Mouse (Mus musculus): ENCODE data around the gene Gm45140. TPM values are rescaled to one million over a fixed set of nuclear protein-coding genes. Genes with fewer than 3 reads are reported as not detected.

Gene Gm45140
- polyA plus RNA-seq, 1 experiment from 2014 or later, result 5.4 TPM

DNA sequence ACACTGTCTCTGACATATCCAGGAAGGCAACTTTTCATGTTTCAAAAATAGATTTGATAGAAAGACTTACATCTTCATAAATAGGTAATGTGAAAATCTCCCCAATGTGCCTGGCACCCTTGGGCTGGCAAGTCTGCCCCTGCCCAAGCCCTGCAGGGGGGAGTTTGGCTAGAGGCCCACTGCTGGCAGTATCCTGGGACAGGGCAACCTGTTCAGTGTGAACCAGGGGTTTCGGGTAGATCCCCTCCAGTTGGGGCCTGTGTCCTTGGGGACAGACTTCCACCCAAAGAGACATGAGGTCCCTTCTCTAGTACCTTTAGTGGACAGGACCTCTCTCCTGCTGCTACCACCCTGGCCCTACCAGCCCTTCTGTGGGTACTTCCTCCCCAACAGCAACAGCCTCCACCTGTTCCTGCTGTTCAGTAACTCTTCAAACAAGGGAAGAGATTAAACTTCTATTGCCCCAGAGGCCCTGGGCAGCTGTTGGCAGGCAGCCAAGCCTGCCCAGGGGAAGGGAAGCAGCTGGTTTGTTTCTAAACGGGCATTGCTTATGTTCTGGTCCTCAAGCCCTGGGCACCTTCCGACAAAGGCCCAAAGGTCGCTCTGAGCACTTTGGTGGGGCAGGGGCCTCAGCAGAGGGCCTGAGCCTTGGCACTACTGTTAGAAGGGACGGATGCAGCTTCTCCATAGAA lies 46.6 kb downstream of the Gm45140 start:
- peaks cover 14% of the 10 kb centered on the region for H3K36me3 ChIP-seq (ENCODE audit: control insufficient read depth, insufficient read depth, low read length)
- H3K4me3 ChIP-seq (ENCODE audit: low read length), result no peak overlapping the region
- ATAC-seq (ENCODE audit: low FRiP score, low TSS enrichment), result 0 out of 2 replicates have a peak, but pooled peaks have one; percentile 42
- no peak overlapping the region for H3K9ac ChIP-seq (ENCODE audit: low read depth, low read length)
- WGBS, result 32% methylated on average over 5 of the region's 5 CpGs
- no peak overlapping the region for H3K4me2 ChIP-seq (replicated peaks; ENCODE audit: low read depth, low read length)
- H3K4me1 ChIP-seq (ENCODE audit: control insufficient read depth, insufficient read depth, low read length), result peaks cover 6% of the 10 kb centered on the region; the same call in 1 of the 2 replicates
- H3K27ac ChIP-seq (ENCODE audit: low read depth, low read length), result peak overlapping the region; percentile 17; the same call in 1 of the 2 replicates
- H3K27me3 ChIP-seq (ENCODE audit: control insufficient read depth, insufficient read depth, low read length), result no peaks in the 10 kb centered on the region
- no peaks in the 10 kb centered on the region for H3K9me3 ChIP-seq (ENCODE audit: control insufficient read depth, low read length)

DNA sequence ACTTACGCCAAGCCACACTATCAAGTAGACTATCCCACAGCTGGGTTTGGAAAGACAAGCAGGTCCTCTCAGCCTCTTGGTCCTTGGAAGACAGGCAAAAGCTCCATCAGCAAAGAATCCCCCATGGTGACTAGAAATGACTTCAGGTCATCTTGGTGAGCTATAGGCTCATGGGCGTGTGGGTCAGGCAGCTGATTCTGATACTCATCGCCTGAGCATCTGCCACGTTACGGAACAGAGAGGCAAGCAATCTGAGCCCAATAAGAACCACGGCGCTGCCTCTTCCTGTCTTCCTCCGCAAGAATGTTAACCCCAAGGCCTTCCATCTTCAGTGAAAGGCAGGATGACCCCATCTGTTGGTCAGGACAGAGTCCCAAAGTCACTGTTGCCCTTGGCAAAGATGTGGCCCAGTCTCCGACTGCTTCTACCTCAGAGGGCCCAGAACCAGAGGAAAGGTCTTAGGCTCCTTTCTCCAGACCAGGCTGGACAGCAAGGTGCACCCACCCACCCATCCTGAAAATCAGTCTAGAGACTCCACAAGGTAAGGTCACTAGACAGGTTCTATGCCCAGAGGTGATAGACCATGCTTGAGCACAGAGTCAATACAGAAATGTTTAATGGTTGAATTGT lies 47.2 kb downstream of the Gm45140 start:
- Histone ChIP-seq H3K36me3 (ENCODE audit: control insufficient read depth, insufficient read depth, low read length) (peaks cover 14% of the 10 kb centered on the region), H3K9me3 (ENCODE audit: control insufficient read depth, low read length) (no peaks in the 10 kb centered on the region), H3K9ac (ENCODE audit: low read depth, low read length) (no peak overlapping the region), H3K27me3 (ENCODE audit: control insufficient read depth, insufficient read depth, low read length) (no peaks in the 10 kb centered on the region), H3K4me1 (ENCODE audit: control insufficient read depth, insufficient read depth, low read length) (peaks cover 6% of the 10 kb centered on the region; the same call in 1 of the 2 replicates), H3K4me3 (ENCODE audit: low read length) (no peak overlapping the region), H3K27ac (ENCODE audit: low read depth, low read length) (no peak overlapping the region; the same call in 1 of the 2 replicates), H3K4me2 (replicated peaks; ENCODE audit: low read depth, low read length) (no peak overlapping the region)
- ATAC-seq (ENCODE audit: low FRiP score, low TSS enrichment), result no peak
- WGBS, result 91% methylated on average over 9 of the region's 9 CpGs

DNA sequence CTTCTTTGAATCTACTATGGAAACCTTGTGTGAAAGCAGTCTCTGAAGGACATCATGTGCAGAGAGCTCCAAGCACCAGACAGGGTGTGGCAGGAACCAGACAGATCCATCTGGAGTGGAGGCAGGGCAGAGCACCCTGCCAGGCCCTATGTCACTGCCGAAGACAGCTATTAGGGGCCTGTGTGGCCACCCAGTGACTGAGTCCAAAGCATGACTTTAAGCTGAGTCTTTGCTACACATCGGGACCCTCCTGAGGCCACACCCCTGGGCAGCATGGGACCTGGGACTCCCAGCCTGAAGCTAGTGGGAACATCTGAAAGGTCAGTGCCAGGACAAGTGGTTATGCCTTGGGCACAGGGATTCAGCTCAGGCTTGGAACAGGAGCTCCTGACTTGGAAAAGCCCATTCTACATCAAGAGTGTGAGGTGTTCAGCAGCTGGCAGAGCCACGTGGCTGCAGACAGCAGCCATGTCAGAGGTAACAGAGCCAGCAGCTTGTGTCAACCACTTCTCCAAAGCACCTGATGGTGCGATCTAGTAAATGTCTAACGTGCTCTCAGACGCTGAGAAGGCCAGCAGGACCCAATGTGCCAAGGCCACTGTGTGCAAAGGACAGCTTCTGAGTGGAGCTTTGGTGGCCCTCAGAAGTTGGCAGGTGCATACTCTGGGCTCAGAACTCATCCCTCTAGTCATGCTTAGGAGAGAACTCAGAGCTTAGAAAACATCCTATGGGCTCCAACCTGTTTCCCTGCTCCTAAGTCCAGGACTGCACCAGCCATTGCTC lies 48.3 kb downstream of the Gm45140 start:
- Histone ChIP-seq H3K4me3 (ENCODE audit: low read length) (no peak overlapping the region), H3K9me3 (ENCODE audit: control insufficient read depth, low read length) (no peaks in the 10 kb centered on the region), H3K27me3 (ENCODE audit: control insufficient read depth, insufficient read depth, low read length) (no peaks in the 10 kb centered on the region), H3K36me3 (ENCODE audit: control insufficient read depth, insufficient read depth, low read length) (peaks cover 9% of the 10 kb centered on the region), H3K9ac (ENCODE audit: low read depth, low read length) (no peak overlapping the region), H3K4me2 (replicated peaks; ENCODE audit: low read depth, low read length) (no peak overlapping the region), H3K27ac (ENCODE audit: low read depth, low read length) (no peak overlapping the region), H3K4me1 (ENCODE audit: control insufficient read depth, insufficient read depth, low read length) (peaks cover 6% of the 10 kb centered on the region; the same call in 1 of the 2 replicates)
- WGBS, result 82% methylated on average over 6 of the region's 6 CpGs
- ATAC-seq (ENCODE audit: low FRiP score, low TSS enrichment), result no peak

DNA sequence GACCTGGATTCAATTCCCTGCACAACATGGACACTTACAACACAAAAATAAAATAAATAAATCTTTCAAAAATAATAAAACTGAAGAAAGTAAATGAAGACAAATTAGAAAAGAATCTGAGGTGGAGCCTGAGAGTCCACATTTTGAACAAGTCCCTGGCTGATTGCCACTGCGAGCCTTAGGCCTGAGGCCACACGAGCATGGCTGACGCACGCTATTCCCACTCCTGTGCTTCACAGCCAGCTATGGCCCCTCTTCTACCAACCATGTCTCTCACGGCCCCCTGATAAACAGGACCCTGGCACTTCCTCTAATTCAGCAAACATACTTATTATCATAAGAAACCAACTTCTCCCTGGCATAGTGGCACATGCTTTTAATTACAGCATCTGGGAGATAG lies 49.0 kb downstream of the Gm45140 start:
- Histone ChIP-seq H3K36me3 (ENCODE audit: control insufficient read depth, insufficient read depth, low read length) (peaks cover 3% of the 10 kb centered on the region; the same call in 1 of the 2 replicates), H3K9me3 (ENCODE audit: control insufficient read depth, low read length) (no peaks in the 10 kb centered on the region), H3K4me2 (replicated peaks; ENCODE audit: low read depth, low read length) (no peak overlapping the region), H3K27me3 (ENCODE audit: control insufficient read depth, insufficient read depth, low read length) (no peaks in the 10 kb centered on the region), H3K4me3 (ENCODE audit: low read length) (no peak overlapping the region), H3K27ac (ENCODE audit: low read depth, low read length) (no peak overlapping the region), H3K4me1 (ENCODE audit: control insufficient read depth, insufficient read depth, low read length) (peaks cover 6% of the 10 kb centered on the region; the same call in 1 of the 2 replicates), H3K9ac (ENCODE audit: low read depth, low read length) (no peak overlapping the region)
- 85% methylated on average over 5 of the region's 5 CpGs for WGBS
- no peak for ATAC-seq (ENCODE audit: low FRiP score, low TSS enrichment)

DNA sequence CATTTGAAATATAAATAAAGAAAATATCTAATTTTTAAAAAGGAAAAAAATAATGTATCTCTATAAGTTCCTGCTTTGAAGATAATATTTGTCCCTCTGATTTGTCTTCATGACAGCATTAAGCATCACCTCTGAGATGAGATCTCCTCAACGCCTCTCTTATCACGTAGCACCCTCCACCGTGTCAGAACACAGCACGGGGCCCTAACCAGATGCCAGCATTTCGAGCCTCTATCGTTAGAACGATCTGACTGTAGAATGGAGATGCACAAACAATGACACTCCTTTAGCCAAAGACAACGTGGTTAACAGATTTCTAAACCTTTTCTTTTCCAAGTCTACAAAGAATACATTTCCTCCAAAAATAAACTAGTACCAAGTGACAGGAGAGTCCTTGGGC lies 51.6 kb downstream of the Gm45140 start:
- H3K27ac ChIP-seq (ENCODE audit: low read depth, low read length), result no peak overlapping the region
- H3K4me1 ChIP-seq (ENCODE audit: control insufficient read depth, insufficient read depth, low read length), result no peaks in the 10 kb centered on the region
- no peaks in the 10 kb centered on the region for H3K9me3 ChIP-seq (ENCODE audit: control insufficient read depth, low read length)
- 83% methylated on average over 8 of the region's 8 CpGs for WGBS
- no peak overlapping the region for H3K9ac ChIP-seq (ENCODE audit: low read depth, low read length)
- ATAC-seq (ENCODE audit: low FRiP score, low TSS enrichment), result no peak
- no peak overlapping the region for H3K4me3 ChIP-seq (ENCODE audit: low read length)
- H3K27me3 ChIP-seq (ENCODE audit: control insufficient read depth, insufficient read depth, low read length), result no peaks in the 10 kb centered on the region
- no peaks in the 10 kb centered on the region for H3K36me3 ChIP-seq (ENCODE audit: control insufficient read depth, insufficient read depth, low read length)
- no peak overlapping the region for H3K4me2 ChIP-seq (replicated peaks; ENCODE audit: low read depth, low read length)

DNA sequence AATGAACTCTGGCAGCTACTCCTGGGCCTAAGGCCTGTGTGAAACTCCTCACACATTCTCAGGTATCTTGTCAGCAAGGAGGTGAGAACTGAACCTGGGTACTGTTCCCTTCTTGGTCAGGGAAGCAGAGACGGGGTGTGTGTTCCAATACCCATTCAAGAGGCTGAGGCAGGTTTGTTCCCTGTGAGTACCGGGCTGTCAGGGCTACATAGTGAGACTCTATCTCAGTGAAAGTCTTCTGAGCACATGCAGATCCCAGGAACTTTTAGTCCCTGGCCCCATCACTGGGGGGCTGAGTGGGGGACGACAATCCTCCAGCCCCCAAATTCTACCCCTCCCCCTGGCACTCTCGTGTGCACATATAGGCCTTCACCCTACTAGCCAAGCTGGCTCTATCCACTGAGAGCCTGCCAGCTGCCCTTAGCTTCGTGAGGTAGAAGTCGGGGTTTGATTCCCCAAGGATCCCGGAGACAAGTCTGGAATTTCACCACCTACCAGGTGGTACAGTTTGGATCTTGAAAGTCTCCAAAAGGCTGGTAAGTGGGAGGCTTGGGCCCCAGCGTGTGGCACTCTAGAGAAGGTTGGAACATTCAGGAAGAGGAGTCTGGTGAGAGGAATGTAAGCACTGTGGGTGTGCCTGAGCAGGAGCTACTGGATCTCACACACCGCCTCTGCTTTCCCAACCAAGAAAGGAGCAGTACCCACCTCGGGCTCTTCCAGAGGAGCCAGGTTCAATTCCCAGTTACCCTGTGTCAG lies 54.9 kb downstream of the Gm45140 start:
- Histone ChIP-seq H3K4me2 (replicated peaks; ENCODE audit: low read depth, low read length) (no peak overlapping the region), H3K9ac (ENCODE audit: low read depth, low read length) (no peak overlapping the region), H3K36me3 (ENCODE audit: control insufficient read depth, insufficient read depth, low read length) (no peaks in the 10 kb centered on the region), H3K9me3 (ENCODE audit: control insufficient read depth, low read length) (no peaks in the 10 kb centered on the region), H3K27me3 (ENCODE audit: control insufficient read depth, insufficient read depth, low read length) (no peaks in the 10 kb centered on the region), H3K27ac (ENCODE audit: low read depth, low read length) (no peak overlapping the region), H3K4me3 (ENCODE audit: low read length) (no peak overlapping the region), H3K4me1 (ENCODE audit: control insufficient read depth, insufficient read depth, low read length) (no peaks in the 10 kb centered on the region)
- 84% methylated on average over 10 of the region's 10 CpGs for WGBS
- no peak for ATAC-seq (ENCODE audit: low FRiP score, low TSS enrichment)

DNA sequence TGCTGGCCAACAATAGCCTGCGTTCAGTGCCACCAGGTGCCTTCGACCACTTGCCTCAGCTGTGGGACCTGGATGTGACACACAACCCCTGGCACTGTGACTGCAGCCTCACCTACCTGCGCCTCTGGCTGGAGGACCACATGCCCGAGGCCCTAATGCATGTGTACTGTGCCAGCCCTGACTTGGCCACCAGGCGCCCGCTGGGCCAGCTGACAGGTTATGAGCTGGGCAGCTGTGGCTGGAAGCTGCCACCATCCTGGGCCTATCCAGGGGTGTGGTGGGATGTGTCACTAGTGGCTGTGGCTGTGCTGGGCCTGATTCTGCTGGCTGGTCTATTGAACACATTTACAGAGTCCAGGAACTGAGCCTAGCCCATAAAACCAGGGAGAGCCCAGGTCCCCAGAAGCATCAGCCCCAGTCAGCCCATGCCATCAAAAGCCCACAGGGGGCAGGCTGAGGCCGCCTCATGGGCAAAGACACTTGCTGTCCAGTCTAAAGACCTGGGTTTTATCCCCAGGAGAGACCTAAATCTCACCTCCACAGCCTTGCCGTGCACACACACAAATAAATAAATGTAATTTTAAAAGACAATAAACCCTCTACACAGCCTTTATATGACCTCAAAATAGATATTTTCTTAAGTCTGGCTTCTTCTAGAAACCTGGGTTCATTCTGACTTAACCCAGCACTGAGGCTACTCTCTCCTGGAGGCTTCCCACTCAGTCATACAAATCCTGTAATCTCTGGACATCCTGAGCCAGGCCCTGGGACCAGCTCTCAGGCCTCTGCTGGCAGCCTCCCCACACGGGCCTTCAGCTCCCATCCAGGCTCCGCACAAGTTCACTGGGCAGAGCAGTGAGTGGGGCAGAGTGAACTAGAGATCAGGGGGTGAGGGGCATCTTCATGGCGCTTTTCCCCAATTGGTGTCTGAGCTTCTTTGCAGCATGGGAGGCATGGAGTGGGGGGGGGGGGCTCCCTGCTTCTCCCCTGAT lies 56.1 kb downstream of the Gm45140 start:
- WGBS, result 83% methylated on average over 11 of the region's 11 CpGs
- Histone ChIP-seq H3K27ac (ENCODE audit: low read depth, low read length) (no peak overlapping the region), H3K9ac (ENCODE audit: low read depth, low read length) (no peak overlapping the region)

More for the DNA sequence above, 56.1 kb downstream of the Gm45140 start:
- no peak overlapping the region for H3K4me2 ChIP-seq (replicated peaks; ENCODE audit: low read depth, low read length)
- no peaks in the 10 kb centered on the region for H3K36me3 ChIP-seq (ENCODE audit: control insufficient read depth, insufficient read depth, low read length)
- H3K4me3 ChIP-seq (ENCODE audit: low read length), result no peak overlapping the region
- ATAC-seq (ENCODE audit: low FRiP score, low TSS enrichment), result peak; percentile 57; the same call in 1 of the 2 replicates
- H3K4me1 ChIP-seq (ENCODE audit: control insufficient read depth, insufficient read depth, low read length), result no peaks in the 10 kb centered on the region
- no peaks in the 10 kb centered on the region for H3K9me3 ChIP-seq (ENCODE audit: control insufficient read depth, low read length)
- no peaks in the 10 kb centered on the region for H3K27me3 ChIP-seq (ENCODE audit: control insufficient read depth, insufficient read depth, low read length)
